Mouse (Mus musculus): ENCODE measurements around the gene Endog.

The Endog gene

DNA sequence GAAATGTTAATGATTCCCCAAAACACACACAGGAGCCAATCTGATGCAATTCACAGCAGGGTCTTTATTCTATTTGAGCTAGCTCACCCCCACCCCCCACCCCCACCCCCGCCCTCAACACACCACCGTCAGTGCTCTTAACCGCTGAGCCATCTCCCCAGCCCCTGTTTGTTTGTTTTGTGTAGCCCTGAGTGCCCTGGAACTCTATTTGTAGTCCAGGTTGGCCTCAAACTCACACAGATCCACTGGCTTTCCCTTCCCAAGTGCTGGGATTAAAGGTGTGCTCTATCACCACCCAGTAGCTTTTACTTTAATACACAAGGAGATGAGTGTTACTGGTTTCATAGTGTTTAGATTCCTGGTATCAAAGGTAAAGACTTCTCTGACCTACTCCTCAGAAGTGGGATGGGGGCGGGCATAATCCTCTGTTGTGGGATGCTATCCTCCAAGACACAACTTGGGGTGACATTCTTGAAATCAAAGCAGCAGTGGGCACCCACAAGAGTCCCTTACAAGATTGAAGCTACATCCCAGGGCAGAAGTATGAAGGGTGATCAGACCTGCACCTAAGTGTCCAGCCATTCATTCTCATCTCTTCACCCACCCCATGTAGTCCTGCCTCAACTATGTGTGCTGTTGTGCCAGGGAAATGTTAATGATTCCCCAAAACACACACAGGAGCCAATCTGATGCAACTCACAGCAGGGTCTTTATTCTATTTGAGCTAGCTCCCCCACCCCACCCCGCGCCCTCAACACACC is 40.3 kb downstream of the Endog start:
- DNase-seq (ENCODE audit: low spot score in 2 of 2) = no peak

- no peak for DNase-seq (ENCODE audit: low spot score in 2 of 2)
Measured at GRCm38 (mm10) chr2:30212169-30212545, 40.9 kb downstream of the Endog start.

DNA sequence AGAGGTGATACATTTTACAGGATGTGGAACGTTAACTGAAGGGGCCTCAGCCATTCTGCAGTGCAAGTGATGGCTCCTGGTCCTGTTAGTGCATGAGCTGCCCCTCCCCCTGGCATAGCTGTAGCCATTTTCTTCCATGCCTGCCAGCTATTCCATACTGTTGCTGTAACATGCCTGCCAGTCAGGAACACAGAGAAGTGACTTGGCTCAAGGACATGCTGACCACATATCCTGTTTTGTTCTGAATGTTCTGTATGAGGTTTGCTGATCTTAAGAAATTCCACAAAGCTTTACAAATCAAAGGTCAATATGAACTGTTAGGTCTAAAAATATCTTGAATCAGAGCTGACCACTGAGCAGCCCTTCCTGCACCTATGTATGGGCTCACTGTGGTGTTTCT is 41.7 kb downstream of the Endog start:
- no peak for DNase-seq (ENCODE audit: low spot score in 2 of 2)

GRCm38 (mm10) chr2:30214745-30215144 is 43.5 kb downstream of the Endog start:
- no peak for DNase-seq (ENCODE audit: low spot score in 2 of 2)

- DNase-seq (ENCODE audit: low spot score in 2 of 2) = no peak
Measured at GRCm38 (mm10) chr2:30215493-30215892, 44.2 kb downstream of the Endog start.

- no peak for DNase-seq (ENCODE audit: low spot score in 2 of 2)
Measured at GRCm38 (mm10) chr2:30216293-30216692, 45.0 kb downstream of the Endog start.
